Mouse (Mus musculus) left cerebral cortex, adult 18-20 months (tissue): ENCODE measurements at regions not wholly inside any gene's neighbourhood (a gene's known extent, or its start where the extent isn't known, plus 50 kb on each side); places are given as distances from the start of the nearest gene placed in this dataset.
A peak's percentile ranks its signal among the peaks of the same experiment; 100 is the strongest.

Experiments
- DNase-seq, 2 experiments: peaks; one replicate each; pipeline ENCODE4 v3.0.0; 2021 to 2022; ENCODE audit warnings: low spot score in 2 of 2, mixed read lengths in 1 of 2

GRCm38 (mm10) chr12:71481371-71481770, 171.7 kb downstream of the Dact1 start:
- DNase-seq, result no peak

GRCm38 (mm10) chr12:71481899-71482593, 172.4 kb downstream of the Dact1 start:
- DNase-seq, result no peak

- DNase-seq, result no peak
These were observed 172.9 kb downstream of the Dact1 start for GRCm38 (mm10) chr12:71482619-71483018.

- no peak for DNase-seq
These were observed 174.0 kb downstream of the Dact1 start for GRCm38 (mm10) chr12:71483536-71484165.

GRCm38 (mm10) chr12:71484286-71484685, 174.6 kb downstream of the Dact1 start:
- DNase-seq, result no peak

GRCm38 (mm10) chr12:71486078-71486477, 176.4 kb downstream of the Dact1 start:
- no peak for DNase-seq

GRCm38 (mm10) chr12:71487591-71488435, 178.1 kb downstream of the Dact1 start:
- no peak for DNase-seq

GRCm38 (mm10) chr12:71489295-71489694, 179.6 kb downstream of the Dact1 start:
- DNase-seq, result no peak

GRCm38 (mm10) chr12:71494803-71495293, 185.2 kb downstream of the Dact1 start:
- DNase-seq, result no peak

- peak in 1 of 2 experiments; percentile 18 for DNase-seq
These were observed 188.8 kb downstream of the Dact1 start for GRCm38 (mm10) chr12:71498246-71499029.

- no peak for DNase-seq
These were observed 191.7 kb downstream of the Dact1 start for GRCm38 (mm10) chr12:71501299-71501810.

- no peak for DNase-seq
These were observed 193.6 kb downstream of the Dact1 start for GRCm38 (mm10) chr12:71503265-71503664.

- no peak for DNase-seq
These were observed 196.5 kb downstream of the Dact1 start for GRCm38 (mm10) chr12:71506206-71506605.

- DNase-seq, result no peak
These were observed 197.0 kb downstream of the Dact1 start for GRCm38 (mm10) chr12:71506716-71507115.

- DNase-seq, result no peak
These were observed 203.4 kb downstream of the Dact1 start for GRCm38 (mm10) chr12:71512915-71513612.

- DNase-seq, result no peak
These were observed 209.8 kb downstream of the Dact1 start for GRCm38 (mm10) chr12:71519520-71519919.

- DNase-seq, result no peak
These were observed 212.3 kb downstream of the Dact1 start for GRCm38 (mm10) chr12:71521936-71522335.

GRCm38 (mm10) chr12:71522451-71522850, 212.8 kb downstream of the Dact1 start:
- DNase-seq, result no peak

GRCm38 (mm10) chr12:71524156-71524555, 214.5 kb downstream of the Dact1 start:
- DNase-seq, result no peak

GRCm38 (mm10) chr12:71525255-71525927, 215.7 kb downstream of the Dact1 start:
- DNase-seq, result no peak
